Mouse (Mus musculus) c-Kit-positive CD71-positive TER-119-negative erythroid progenitor cells, embryonic 14.5 days (primary cell): Measurements from ENCODE around the gene Ccm2l.

Experiments
- DNase-seq: peaks from one replicate; pipeline ENCODE4 v3.0.0-alpha.2; 2013; ENCODE audit warnings: low read depth

Gene Ccm2l

GRCm38 (mm10) chr2:153052700-153053351, 12.9 kb upstream of the Ccm2l start:
- DNase-seq, result no peak

GRCm38 (mm10) chr2:153053896-153054295, 11.9 kb upstream of the Ccm2l start:
- DNase-seq, result no peak

GRCm38 (mm10) chr2:153055270-153055920, 10.4 kb upstream of the Ccm2l start:
- no peak for DNase-seq

DNA sequence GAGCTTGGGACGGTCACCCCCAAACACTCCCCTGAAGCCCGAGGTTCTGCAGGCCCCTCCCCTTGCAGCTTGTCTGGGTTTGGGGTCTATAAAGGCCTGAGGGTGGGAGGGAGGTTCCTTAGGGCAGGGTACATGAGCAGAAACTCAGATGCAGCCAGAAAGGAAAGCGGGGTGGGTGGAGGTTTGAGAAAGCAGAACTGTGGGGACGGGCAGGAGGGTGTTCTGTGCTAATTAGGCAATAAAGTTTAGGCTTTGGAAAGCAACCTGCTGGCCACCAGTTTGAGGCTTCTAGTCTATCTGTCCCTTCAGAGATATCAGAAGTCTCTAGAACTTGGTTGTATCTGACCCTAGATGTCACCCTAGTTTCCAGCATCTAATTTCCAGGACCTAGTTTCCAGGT, 7.4 kb upstream of the Ccm2l start:
- DNase-seq, result no peak

DNA sequence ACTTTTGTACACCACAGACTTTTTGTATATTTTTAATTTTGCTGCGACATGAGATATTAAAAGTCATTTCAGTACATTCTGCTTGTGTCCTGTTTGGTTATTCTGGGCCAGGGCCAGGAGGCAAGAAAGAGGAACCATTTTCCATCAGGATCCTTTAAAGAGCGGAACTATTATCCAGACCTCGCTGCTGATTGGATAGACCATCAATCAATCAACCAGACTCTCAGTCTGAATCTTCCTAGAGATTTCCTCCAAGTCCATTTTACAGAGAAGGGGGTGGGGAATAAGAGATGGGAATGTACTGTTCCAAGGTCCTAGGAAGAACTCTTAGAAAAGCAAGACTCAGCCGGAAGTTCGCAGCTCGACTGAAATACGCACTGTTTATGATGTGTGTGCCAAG, 5.5 kb upstream of the Ccm2l start:
- no peak for DNase-seq

GRCm38 (mm10) chr2:153063394-153063793, 2.4 kb upstream of the Ccm2l start:
- DNase-seq, result no peak

DNA sequence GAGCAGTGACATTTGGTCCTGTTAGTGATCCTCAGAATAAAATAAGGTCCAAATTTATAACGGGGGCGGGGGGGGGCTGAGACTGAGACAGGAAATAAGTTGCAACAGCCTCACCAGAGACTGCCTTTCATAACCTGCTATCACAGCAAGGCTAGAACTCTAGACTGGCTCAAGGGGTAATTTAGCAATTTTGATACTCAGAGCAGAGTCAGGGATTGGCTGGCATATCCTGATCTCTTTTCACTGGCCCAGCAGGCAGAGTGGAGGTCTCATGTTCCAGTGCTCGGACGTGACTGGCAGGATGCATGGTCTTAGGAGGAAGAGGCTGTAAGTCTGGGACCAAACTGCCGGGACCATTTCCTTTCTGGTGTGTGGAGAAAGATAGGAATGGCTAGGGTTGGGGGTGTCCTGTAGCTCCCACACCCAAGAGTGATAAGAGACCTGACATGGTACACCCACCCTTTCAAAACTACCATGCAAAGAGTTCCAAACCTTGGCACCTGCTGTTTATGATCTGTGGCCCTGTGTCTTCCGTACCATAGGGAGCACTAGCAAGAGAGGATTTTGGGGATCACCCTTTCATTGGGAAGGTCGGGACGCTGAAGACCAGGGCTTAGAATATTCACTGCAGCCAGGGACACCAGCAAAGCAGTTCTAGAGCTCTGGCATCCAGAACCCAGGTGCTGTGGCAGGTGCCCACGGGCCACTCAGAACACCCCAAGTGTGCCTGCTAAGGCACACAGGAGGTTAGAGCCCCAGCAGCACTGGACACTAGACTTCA, 1.4 kb upstream of the Ccm2l start:
- no peak for DNase-seq

- no peak for DNase-seq
Measured at GRCm38 (mm10) chr2:153066991-153067390, 1.2 kb downstream of the Ccm2l start.

- DNase-seq, result no peak
Measured at GRCm38 (mm10) chr2:153070762-153071490, 5.2 kb downstream of the Ccm2l start.

DNA sequence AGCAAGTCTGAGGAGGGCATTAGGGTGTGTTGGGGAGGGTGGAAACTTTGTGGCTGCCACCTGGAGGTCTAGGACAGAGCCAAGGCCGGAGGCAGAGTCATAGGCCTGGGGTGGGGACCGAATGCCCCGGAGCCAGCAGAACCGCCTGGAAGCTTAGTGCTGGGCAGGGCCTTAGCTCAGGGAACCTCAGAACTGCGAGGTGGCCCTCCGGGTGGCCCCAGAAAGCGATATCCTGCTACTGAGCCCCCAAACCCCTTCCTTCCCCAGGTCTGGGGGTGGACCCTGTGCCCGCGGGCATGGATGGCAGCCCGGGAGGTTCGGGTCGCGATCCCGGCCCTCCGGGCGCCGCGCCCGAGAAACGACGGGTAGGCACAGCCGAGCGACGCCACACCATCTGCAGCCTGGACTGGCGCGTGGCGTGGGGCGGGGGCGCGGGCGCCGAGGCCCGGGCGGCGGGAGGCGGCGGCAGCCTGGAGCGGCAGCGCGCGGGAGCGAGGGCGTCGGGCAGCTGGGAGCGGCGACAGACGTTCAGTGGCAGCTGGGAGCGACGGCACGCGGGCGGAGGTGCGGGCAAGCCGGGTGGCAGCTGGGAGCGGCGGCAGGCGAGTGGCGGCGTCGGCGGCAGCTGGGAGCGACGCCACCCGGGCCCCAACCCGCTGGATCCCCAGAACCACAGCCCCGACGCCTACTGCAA, 5.9 kb downstream of the Ccm2l start:
- no peak for DNase-seq

DNA sequence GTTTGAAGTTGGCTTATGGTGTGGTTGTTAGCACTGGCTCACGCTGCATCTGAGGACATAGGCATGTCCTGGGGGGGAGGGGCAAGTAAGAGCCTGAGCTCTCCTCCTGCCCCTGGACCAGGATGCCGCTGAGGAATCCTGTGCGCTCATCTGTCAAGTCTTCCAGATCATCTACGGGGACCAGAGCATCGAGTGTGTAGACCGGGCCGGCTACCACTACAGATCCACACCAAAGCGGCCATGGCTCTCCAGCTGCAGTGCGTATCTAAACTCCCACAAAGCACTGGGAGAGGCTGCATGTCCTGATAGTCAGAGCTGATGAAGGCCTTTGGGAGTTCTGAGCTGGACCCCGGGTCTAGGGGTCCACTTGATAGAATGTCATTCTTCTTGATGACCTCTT, 8.9 kb downstream of the Ccm2l start:
- DNase-seq, result no peak

GRCm38 (mm10) chr2:153075961-153076360, 10.2 kb downstream of the Ccm2l start:
- no peak for DNase-seq

GRCm38 (mm10) chr2:153080841-153081523, 15.2 kb downstream of the Ccm2l start:
- DNase-seq, result peak; percentile 84

GRCm38 (mm10) chr2:153081866-153082265, 16.1 kb downstream of the Ccm2l start:
- no peak for DNase-seq

GRCm38 (mm10) chr2:153083275-153083674, 17.5 kb downstream of the Ccm2l start:
- no peak for DNase-seq

- no peak for DNase-seq
Measured at GRCm38 (mm10) chr2:153083824-153084223, 18.1 kb downstream of the Ccm2l start.

DNA sequence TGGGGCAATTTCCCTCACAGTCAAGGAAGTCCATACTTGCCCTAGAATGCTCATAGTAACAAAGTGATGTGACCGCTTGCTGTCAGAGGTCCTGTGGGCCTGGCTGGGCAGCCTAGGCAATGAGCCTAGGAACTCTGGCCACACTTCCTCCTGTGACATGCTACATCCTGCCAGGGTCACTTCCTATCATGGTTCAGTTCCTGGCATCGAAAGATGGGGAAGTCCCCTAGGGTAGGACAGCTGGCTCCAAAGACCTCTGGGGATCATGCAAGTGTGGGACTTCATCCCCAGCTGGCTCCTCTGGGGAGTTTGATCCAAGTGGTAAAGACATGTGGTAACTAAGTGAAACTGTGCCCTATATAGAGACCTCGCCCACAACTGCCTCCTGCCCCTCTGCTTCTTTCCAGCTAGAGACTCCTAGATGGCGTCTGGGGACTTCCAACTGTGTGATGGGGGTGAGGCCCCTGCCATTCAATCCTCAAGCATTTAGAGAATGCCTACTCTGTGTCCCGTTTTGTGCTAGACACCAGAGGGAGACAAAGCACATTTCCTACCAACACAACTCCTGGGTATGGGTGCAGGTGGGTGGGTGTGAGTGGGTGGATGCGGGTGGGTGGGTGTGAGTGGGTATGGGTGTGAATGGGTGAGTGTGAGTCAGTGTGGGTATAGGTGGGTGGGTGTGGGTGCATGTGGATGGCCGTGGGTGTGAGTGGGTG, 18.7 kb downstream of the Ccm2l start:
- no peak for DNase-seq

GRCm38 (mm10) chr2:153085556-153085955, 19.8 kb downstream of the Ccm2l start:
- DNase-seq, result no peak

DNA sequence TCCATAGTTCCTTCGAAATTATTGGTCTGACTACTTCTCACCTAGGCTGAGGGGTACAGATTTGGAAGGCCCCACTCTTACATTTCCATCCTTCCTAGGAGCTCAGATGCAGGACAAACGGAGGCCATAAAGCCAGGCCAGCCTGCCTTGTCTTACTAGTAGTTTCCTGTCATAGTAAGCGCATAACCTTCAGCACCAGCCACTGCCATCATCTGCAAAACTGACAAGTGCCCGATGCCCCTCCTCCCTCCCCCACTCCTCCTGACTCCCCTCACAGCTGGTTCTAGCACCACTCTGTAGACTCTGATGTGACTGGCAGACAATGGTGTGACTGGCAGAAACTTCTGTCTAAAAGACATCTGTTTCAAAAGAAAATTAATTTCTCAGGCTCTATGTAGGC, 20.4 kb downstream of the Ccm2l start:
- no peak for DNase-seq

- DNase-seq, result no peak
Measured at GRCm38 (mm10) chr2:153087091-153087490, 21.3 kb downstream of the Ccm2l start.

- DNase-seq, result no peak
Measured at GRCm38 (mm10) chr2:153089316-153089715, 23.6 kb downstream of the Ccm2l start.
